Mouse (Mus musculus): ENCODE measurements around the gene Taf1c.

The Taf1c gene

DNA sequence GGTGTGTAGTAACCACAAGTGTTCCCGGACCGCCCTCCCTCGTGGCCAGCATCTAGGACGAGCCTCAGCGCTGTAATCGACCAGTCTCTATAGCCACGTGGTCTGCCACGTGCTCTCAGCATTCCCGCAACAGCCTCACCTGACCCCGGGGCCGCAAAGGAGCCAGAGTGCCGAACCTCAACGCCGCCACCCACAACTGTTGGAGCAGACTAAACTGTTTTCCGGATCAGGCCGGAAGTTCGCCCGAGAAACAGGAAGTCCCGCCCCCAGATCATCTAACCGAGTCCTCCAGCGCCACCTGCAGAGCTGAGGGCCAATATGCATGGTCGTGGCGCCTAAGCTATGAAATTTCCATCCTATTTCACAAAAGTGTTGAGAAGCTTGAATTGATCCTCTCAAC is at the start of gene Taf1c:
Gene Taf1c, minus strand, starts transcription at position 227 of the 400 bp plus-strand sequence.
- DNase-seq (ENCODE audit: low spot score in 2 of 2), result peak; percentile 92 to 97

DNA sequence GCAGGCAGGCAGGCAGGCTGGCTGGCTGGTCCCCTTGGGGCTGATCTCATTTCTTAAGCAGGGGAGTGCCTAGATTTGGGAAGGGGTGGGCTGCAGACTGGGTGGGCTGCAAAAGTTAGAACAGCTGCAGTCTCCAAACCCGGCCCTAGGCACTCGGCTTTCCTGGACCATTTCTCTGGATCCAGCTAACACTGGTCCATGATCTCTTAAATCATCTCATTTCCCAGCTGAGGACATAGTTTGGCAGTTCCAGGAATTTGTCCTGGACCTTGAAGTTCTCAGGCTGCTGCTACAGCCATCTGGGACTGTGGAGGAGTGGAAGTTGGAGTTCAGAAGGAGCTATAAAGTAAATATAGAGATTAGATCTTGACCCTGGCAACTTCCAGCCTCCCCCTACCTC is 46.3 kb upstream of the Taf1c start:
- no peak for DNase-seq (ENCODE audit: low spot score in 2 of 2)

DNA sequence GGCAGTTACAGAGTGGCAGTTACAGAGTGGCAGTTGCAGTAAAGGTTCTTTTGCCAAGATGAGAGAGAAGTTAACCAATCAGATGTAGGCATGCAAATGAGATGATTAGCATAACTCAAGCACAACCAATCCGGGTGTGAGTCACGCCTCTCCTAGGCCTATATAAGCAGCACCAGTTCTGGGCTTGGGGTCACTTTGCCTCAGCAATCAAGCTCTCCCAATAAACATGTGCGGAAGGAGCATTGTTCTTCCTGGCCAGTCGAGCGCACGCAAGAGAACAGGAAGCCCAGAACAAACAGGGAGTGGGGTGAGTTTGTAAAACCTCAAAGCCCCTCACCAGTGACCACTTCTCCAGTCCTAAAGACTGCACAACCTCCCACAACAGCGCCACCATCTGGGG is 41.8 kb upstream of the Taf1c start:
- DNase-seq (ENCODE audit: low spot score in 2 of 2), result no peak

DNA sequence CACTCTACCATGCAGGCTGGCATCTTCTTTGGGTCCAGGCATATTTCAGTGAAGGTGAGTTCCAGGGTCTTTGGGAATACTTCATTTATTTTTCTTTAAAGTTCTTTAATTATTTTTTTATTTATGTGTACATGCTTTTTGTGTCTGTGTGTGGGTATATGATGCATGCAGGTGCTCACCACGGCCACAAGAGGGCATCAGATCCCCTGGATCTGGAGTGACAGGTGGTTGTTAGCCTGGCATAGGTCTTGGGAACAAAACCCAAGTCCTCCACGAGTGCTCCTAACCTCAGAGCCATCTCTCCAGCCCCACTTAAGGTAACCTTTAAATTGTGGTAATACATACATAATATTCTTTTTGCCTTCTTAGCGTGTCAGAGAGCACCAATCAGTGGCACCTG is 41.2 kb upstream of the Taf1c start:
- no peak for DNase-seq (ENCODE audit: low spot score in 2 of 2)

DNA sequence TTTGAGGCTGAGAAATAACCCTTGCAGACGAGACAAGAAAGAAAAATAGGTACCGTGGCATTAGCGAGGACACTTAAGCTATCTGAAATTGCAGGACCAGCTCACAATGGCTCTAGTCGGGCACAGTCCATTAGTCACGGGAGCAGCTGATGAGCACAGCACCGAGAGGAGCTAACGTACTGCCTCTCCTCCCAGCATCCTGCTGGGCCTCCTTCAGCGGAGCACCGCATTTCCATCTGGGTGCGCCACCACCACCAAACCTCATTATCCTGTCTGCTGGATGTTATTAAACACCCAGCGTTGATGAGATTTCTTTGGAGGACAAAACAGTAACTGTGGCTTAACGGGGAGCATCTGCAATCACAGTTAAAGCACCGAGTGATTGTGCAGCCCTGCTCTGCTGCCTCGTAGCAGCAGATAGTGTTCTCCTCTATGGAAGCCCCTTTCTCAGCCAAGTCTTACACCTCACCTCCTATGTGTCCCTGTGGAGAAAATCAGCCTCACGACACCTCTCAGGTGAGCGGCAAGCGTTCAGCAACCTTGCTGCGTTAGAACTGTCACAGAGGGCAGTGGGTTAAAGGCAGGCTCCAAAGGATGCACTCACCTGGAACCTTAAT is 40.1 kb upstream of the Taf1c start:
- no peak for DNase-seq (ENCODE audit: low spot score in 2 of 2)

DNA sequence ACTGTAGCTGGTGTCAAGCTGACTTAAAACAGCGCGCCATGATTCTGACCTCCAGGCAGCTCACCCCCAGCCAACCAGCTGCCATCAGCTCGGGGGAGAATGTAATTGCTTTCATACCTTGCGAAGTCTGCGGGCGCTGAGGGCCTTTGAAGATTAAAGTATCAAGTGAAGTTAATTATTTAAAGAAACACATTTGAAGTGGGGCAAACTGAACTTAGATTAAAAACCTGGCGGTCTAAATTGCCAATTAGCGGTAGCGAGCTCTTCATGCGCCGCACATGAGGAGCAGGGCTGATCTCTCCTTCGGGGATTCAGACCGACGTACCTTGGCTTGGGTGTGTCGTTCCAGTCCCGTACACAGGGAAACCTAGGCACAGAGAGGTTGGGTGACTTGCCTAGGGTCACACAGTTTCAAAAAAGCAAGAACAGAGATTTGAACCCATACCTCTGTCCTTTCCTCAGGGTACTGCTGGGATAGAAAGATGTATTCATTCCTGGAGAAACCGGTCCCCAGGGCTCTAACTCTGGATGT is 39.5 kb upstream of the Taf1c start:
- no peak for DNase-seq (ENCODE audit: low spot score in 2 of 2)

DNA sequence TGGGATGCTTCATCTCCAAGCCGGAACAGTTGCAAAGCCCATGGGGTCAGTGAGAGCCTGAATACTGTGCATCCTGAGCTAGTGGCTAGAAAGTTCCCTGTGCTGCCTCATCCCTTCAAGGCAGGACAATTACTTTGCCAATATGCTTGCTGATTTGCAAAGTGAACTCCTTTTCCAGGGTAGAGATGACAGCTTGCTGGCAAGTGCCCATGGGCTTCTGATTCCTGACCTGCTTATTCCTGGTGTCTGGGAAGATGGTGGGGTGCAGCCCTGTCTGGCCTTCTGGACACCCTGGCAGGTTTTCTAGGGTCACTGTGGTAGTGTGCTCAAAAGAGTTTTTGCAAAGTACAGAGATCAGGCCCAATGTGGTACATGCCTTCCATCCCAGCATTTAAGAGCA is 37.9 kb upstream of the Taf1c start:
- no peak for DNase-seq (ENCODE audit: low spot score in 2 of 2)

DNA sequence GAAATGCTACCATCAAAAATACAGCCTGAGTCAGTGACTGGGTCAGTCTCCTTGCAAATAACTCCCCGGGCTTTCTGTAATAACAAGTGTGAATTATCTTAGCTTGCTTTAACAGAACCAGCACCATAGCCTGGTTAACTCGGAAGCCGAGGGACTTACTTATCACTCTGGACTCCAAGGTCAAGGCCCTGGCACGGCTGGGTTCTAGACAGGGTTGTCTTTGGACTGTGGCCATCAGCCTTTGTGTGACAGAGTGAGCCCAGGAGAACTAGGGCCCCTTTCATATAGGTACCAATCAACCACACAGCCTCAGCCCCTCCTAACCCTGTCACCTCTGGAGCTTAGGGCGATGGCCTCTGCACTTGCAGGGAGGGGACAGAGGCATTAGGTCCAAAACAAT is 36.0 kb upstream of the Taf1c start:
- no peak for DNase-seq (ENCODE audit: low spot score in 2 of 2)

DNA sequence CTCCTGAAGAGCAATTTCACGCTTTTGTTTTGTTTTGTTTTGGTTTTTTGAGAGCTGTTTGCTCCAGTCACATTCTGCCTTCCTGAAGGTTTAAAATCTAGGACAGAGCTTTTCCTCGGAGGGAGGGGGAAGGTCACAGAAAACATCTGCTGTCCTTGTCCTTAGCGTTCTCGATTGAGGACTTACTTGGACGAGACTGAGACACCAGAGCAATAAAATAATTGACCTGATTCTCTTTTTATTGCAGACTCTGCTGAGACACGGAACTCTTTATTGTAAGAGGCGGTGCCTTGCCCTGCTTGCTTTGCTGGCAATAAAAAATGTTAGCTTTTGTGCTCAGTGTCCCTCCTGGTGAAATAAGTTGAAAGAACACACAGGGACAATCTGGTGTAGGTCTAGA is 34.8 kb upstream of the Taf1c start:
- DNase-seq (ENCODE audit: low spot score in 2 of 2), result no peak

DNA sequence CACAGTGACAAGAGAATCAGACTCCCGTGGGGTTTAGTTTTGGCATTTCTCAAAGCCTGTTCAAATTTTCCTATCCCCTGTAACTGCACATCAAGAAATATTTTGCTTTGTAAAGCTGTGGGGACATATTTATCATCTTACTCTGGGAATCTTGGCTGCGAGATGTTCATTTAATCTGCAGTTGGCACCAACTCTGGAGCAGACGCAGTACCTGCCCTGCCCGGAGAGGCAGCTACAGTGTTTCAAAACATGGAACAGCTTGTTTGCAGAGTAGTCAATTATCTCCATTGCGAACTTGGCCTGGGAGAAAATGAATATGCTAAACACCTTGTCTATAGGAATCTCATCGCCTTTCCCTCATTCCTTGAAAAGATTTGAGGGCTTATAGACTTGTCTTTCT is 33.2 kb upstream of the Taf1c start:
- no peak for DNase-seq (ENCODE audit: low spot score in 2 of 2)

DNA sequence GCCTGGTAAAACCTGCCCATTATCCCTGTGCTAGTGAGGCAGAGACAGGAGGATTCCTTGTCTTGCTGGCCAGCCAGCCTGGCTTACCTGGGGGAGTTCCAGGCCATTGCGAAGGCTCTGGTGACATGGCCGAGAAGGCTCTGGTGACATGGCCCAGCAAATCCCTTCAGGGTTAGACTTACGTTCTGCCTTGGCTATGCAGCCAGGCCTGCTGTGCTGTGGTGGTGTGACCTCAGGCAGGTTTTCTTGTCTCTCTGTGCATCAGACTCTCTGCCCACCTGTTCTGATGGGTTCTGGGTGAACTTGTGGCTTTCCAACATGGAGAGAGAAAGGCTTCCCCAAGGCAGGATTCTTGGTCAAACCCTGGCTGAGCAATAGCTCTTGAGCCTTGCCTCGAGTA is 32.4 kb upstream of the Taf1c start:
- no peak for DNase-seq (ENCODE audit: low spot score in 2 of 2)

DNA sequence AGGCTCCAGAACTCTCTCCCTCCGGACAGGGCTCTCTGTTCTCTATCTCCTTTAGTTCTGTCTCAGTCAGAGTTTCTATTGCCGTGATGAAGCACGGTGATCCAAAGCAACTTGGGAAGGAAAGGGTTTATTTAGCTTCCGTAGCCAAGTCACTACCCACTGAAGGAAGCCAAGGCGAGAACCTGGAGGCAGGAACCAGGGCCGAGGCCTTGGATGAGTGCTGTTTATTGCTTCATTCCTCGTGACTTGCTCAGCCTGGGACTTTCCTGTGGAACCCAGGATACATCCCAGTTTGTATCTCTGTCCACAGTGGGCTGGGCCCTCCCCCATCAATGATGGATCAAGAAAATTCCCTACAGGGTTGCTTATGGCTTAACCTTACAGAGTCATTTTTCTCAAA is 31.7 kb upstream of the Taf1c start:
- DNase-seq (ENCODE audit: low spot score in 2 of 2), result no peak

DNA sequence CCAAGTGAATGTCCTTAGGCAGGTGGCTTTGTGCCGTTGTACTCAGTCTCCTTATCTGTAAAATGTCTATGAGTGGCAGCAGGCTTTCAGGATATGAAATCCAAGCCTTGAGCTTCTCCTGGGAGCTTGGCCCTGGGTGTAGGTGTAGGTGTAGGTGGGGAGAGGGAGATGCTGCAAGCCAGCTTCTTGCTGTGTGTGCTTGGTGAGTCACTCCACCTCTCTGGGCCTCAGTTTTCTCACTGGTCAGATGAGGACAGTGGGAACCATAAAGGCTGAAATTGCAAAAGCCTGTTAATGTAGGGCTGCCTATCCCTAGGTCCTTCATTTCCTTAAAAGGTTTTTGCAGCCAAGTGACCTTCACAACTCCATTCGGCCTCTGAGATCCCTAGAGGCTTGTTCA is 30.9 kb upstream of the Taf1c start:
- no peak for DNase-seq (ENCODE audit: low spot score in 2 of 2)

DNA sequence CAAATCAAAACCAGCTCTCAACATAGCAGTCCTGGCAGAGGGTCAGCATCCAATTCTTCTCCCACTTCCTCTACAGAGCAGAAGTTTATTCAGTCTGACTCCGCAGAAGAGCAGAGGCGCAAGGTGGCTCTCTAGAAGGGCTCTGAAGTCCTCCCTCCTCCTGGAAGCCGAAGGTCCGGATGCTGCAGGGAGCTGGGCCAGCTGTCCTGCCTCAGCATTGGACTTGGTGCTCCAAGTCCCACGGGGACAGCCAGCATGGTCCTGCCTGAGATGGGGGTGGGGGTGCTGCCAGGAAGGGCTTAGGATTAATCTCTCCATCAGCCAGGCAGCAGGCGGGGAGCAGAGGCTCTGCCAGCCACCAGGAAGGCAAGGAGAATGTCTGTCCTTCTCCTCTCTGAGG is 30.4 kb upstream of the Taf1c start, which contains the start of gene Kcng4:
Gene Kcng4, minus strand, starts transcription at position 303 of the 400 bp plus-strand sequence.
- no peak for DNase-seq (ENCODE audit: low spot score in 2 of 2)

DNA sequence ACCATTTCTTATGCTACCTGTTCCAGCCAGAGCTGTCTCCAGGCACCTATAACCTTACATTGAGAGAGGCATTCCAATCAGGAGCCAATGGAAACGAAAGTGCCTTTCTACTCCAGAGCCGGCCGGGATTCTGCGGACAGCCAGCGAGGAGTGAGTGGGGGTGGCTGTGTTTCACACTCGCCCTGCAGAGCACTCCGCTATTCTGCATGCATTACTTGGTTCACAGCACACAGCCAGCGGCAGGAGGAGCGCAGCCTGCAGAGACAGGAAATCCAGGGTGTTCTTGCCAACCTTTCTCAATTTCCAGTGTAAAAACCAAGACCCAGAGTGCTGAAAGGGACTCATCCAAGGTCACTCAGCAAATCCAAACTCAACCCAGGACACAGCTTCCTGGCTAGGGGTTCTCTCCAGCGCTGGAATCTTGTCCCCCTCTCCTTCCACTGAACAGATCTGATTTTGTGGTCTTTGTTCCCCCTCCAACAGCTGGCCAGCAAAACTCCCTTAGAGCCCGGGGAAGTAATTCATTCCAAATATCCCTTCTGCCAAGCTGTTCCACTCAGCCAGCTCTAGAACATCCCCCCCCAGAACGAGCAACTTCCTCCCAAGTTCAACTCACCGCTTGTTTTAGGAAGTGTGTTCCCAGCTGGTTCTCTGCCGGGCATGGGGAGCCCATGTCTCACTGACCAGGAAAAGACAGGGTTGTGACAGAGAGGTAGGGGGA is 29.8 kb upstream of the Taf1c start:
- DNase-seq (ENCODE audit: low spot score in 2 of 2), result no peak

DNA sequence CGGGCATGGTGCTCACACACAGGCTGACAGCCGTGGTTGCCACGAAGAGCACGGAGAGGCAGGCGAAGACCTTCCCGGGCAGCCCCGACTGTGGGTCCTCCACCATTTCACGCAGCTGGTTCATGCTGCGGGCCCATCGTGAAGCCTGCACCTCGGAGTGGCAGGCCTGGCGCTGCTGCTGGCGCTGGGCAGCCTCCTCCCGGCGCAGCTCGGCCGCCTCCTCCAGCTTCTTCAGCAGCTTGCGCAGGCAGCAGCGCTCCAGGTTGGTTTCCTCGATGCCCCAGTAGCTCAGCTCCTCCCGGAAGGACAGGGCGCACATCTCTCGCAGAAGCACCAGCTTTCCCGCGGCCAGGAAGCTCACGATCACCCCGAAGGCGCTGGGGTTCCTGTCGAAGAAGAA is 27.9 kb upstream of the Taf1c start:
- DNase-seq (ENCODE audit: low spot score in 2 of 2), result no peak

DNA sequence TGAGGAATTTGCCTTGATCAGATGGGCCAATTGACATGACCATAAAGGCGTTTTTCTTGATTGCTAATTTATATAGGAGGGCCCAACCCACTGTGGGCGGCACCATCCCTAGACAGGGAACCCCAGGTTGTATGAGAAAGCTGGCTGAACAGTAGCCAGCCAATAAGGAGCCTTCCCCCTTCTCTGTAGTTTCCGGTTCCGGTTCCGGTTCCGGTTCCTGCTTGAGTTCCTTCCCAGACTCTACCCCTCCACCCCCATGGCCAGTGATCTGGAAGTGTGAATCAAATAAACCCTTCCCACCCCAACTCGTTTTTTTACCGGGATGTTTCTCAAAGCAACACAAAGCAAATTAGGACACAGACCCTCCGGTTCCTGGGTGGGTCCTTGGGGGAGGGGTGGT is 27.2 kb upstream of the Taf1c start:
- DNase-seq (ENCODE audit: low spot score in 2 of 2), result no peak

DNA sequence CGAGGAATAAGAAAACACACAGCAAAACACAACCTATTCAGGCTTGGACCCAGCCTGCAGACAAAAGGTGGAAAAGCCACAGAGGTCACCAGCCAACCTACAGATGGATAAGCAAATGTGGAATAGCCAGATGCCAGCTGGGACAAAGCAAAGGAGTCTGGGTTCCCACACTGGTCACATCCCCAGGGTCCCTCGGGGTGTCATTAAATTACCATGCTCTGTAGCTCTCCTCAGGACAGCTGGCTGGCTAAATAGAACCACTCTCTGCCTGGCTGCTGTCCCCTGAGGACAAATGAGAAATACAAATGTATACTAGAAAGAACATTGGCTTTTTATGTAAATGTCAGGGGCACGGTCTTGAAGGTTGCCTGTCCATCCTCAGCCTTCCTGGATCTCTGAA is 25.8 kb upstream of the Taf1c start:
- no peak for DNase-seq (ENCODE audit: low spot score in 2 of 2)

DNA sequence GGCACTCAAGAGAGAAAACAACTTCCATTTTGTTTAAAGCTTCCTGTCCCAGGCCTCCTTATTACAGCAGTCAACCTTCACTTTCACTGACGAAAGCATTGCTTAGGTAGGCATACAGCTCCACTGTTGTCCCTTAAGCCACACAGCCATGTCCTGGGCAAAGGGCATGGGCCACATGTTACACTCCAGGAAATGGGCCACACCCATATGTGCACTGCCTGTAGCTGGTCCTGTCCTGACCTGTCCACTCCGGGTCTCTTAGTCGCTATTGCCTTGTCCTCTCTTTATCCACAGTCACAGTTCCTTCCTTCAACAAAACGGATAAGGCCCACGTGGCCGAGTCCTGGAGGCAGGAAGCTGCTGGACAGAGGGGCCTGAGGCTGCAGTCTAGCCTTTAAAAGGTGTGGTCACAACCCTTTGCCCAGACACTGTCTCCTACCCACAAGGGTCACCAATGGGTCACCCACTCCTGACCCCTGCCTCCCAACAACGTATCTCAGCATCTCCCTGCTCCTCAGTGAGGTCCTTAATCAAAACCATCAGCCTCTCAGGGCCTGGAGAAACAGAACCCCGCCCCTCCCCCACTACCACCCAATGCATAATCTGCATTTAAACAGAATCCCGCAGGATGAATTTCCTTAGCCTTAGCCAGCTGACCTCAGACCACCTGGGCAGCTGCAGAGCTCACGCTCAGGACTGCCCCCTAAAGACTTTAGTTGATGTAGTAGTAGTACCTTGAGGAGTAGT is 22.8 kb upstream of the Taf1c start:
- no peak for DNase-seq (ENCODE audit: low spot score in 2 of 2)

DNA sequence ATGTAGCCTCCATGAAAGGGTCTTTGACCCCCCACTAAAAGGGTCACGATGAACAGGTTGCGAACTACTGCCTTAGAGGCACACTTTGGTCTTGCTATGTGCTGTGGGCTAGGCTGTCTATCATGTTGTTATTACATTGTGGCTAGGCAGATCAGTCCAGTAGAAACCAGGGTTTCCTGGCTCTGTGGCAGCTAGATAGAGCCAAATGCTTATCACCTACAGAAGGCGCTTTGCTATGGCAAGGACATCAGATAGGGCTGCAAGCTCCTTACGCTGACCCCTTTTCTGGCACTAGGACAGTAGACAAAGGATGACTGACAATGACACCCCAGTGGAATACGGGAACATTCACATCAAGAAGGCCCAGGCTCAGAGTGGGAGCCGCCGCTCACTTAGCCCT is 22.2 kb upstream of the Taf1c start:
- DNase-seq (ENCODE audit: low spot score in 2 of 2), result no peak

DNA sequence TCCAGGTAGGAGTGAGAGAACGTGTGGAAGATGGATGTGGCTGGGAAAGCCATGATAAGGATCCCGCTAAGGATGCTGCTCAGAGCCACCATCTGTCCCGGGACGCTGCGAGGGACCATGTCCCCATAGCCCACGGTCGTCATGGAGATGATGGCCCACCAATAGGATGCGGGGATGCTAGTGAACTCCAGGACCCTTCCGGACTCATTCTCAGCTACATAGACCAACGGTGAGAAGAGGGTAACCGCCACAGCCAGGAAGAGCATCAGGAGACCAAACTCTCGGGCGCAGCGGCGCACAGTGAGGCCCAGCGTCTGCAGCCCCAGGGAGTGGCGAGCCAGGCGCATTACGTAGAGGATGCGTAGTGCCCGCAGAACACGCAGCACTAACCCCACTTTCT is 20.8 kb upstream of the Taf1c start:
- DNase-seq (ENCODE audit: low spot score in 2 of 2), result no peak

DNA sequence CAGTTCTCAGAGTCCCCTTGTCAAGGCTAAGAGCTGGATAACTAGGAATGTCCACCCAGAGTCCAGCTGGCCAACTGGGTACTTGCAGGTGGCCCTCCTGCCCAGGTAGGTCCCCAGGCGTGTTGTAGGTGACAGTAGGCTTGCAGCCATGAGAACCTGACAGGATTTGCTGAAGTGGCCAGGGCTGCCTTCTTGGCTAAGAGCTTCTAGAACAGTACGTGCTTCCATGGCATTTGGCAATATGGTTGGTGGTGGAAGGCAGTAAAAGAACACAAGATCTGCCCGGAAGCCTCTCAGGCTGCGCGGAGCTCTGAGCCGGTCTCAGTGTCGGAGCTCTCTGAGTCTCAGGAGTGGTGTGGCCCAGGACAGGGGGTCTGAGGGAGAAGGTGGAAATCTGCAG is 19.9 kb upstream of the Taf1c start:
- no peak for DNase-seq (ENCODE audit: low spot score in 2 of 2)

DNA sequence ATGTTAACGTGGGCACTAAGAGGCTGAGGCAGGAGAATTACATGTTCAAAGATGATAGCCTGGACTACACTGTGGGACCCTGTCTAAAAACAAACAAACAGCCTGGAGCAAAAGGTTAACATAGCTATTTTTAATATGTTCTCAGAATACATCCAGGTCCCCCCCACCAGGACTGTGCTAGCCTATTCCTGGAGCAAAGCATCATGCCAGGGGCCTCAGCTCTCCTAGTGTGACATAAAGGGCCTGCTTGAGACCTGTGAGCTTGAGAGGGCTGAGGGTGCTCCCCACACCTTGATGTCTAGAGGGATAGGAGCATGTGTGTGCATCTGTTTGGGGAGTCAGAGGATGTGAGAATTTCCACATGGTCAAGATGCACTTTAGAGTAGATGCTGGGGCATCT is 18.7 kb upstream of the Taf1c start:
- DNase-seq (ENCODE audit: low spot score in 2 of 2), result no peak

All from spleen, postnatal 4 days (tissue).